Mouse (Mus musculus) cerebellum, adult 2 months (tissue): Measurements from ENCODE around the gene Ak9. TPM values are rescaled to one million over a fixed set of nuclear protein-coding genes. Genes with fewer than 3 reads are reported as not detected.

Experiments
- DNase-seq, 2 experiments: peaks; one replicate each; pipeline ENCODE4 v3.0.0; 2021
- H3K27ac ChIP-seq: fragments of 200-500 bp; 2 replicates; pipeline ENCODE4 v1.5.1; 2012; ENCODE audit warnings: low read length, control low read depth, inconsistent platforms; ENCODE audit not compliant: insufficient read depth
- H3K27me3 ChIP-seq: fragments of 200-500 bp; 2 replicates; pipeline ENCODE4 v1.6.1; 2012; ENCODE audit warnings: inconsistent platforms, mild to moderate bottlenecking, low read length, moderate library complexity; ENCODE audit not compliant: control insufficient read depth, insufficient read depth
- H3K4me1 ChIP-seq: fragments of 200-500 bp; 2 replicates; pipeline ENCODE4 v1.6.1; 2011; ENCODE audit warnings: low read length; ENCODE audit not compliant: control insufficient read depth, insufficient read depth
- H3K4me3 ChIP-seq: fragments of 200-500 bp; replicated peaks from 2 replicates; pipeline ENCODE3; 2011; ENCODE audit warnings: mild to moderate bottlenecking, low read depth, low read length, control low read depth; ENCODE audit not compliant: insufficient read depth
- CTCF ChIP-seq: fragments of 200-500 bp; IDR thresholded peaks from 2 replicates; pipeline ENCODE4 v1.5.1; 2011; ENCODE audit warnings: low read depth, mild to moderate bottlenecking, control low read depth, low read length, moderate library complexity, borderline replicate concordance; ENCODE audit not compliant: insufficient read depth
- POLR2A ChIP-seq: fragments of 200-500 bp; IDR thresholded peaks from 2 replicates; pipeline ENCODE4 v1.6.1; 2011; ENCODE audit warnings: low read length, control low read depth, borderline replicate concordance; ENCODE audit not compliant: insufficient read depth
- WGBS: fragments of 180-500 bp; shearing (Covaris S2); methylation state at CpG from one replicate; pipeline ENCODE4 v1.1.7; 2018; 5-methylcytosine and 5-hydroxymethylcytosine counted together
- polyA plus RNA-seq: library from polyadenylated mRNA; depleted of rRNA; stranded (reverse); fragments of >200 nt; gene quantifications from 2 replicates; pipeline ENCODE4 v1.2.3, GENCODE M21; 2012; rRNA removed

Gene Ak9
- 0.07 and 0.08 TPM in 2 replicates for polyA plus RNA-seq

GRCm38 (mm10) chr10:41303639-41304444 is at the start of gene Ak9:
TSS of gene Ak9 (plus strand) at chr10:41303980.
- DNase-seq: peak; percentile 85 to 87
- H3K4me3 ChIP-seq: peak within 1 kb of the TSS; percentile 90
- under 1% methylated on average over 25 of the region's 25 CpGs for WGBS
- no peak for TF ChIP-seq POLR2A
- peak; percentile 55 for TF ChIP-seq CTCF
- no peaks in the 10 kb centered on the region; the same call in 1 of the 2 replicates for H3K4me1 ChIP-seq
- H3K27me3 ChIP-seq: no peaks in the 10 kb centered on the region
- peak within 1 kb of the TSS; percentile 35; the same call in 1 of the 2 replicates for H3K27ac ChIP-seq

GRCm38 (mm10) chr10:41260243-41261006 is 43.4 kb upstream of the Ak9 start:
- DNase-seq: no peak
- Histone ChIP-seq H3K27ac (no peak overlapping the region), H3K27me3 (no peaks in the 10 kb centered on the region), H3K4me1 (no peaks in the 10 kb centered on the region), H3K4me3 (no peak overlapping the region)
- TF ChIP-seq POLR2A: no peak
- no peak for TF ChIP-seq CTCF
- 79% methylated on average over 8 of the region's 8 CpGs for WGBS

GRCm38 (mm10) chr10:41261218-41261617 is 42.6 kb upstream of the Ak9 start:
- Histone ChIP-seq H3K27me3 (no peaks in the 10 kb centered on the region), H3K4me3 (no peak overlapping the region), H3K27ac (no peak overlapping the region), H3K4me1 (no peaks in the 10 kb centered on the region)
- WGBS: 48% methylated on average over 1 of the region's 1 CpGs
- TF ChIP-seq CTCF: no peak
- TF ChIP-seq POLR2A: no peak
- DNase-seq: no peak

- no peak overlapping the region for H3K4me3 ChIP-seq
- TF ChIP-seq CTCF (no peak), POLR2A (no peak)
- no peaks in the 10 kb centered on the region for H3K4me1 ChIP-seq
- no peak for DNase-seq
- H3K27ac ChIP-seq: no peak overlapping the region
- no peaks in the 10 kb centered on the region for H3K27me3 ChIP-seq
Measured at GRCm38 (mm10) chr10:41261889-41262288, 41.9 kb upstream of the Ak9 start.

- no peak for DNase-seq
- H3K4me1 ChIP-seq: no peaks in the 10 kb centered on the region; the same call in 1 of the 2 replicates
- no peak overlapping the region for H3K4me3 ChIP-seq
- 65% methylated on average over 7 of the region's 7 CpGs for WGBS
- no peak overlapping the region for H3K27ac ChIP-seq
- no peaks in the 10 kb centered on the region for H3K27me3 ChIP-seq
- peak; percentile 48; the same call in 1 of the 2 replicates for TF ChIP-seq CTCF
- TF ChIP-seq POLR2A: no peak
Measured at GRCm38 (mm10) chr10:41271860-41272259, 31.9 kb upstream of the Ak9 start.

GRCm38 (mm10) chr10:41274871-41275270 is 28.9 kb upstream of the Ak9 start:
- no peak overlapping the region for H3K27ac ChIP-seq
- 20% methylated on average over 1 of the region's 1 CpGs for WGBS
- TF ChIP-seq CTCF (no peak), POLR2A (no peak)
- H3K4me1 ChIP-seq: no peaks in the 10 kb centered on the region; the same call in 1 of the 2 replicates
- no peaks in the 10 kb centered on the region for H3K27me3 ChIP-seq
- peak in 1 of 2 experiments; percentile 50 for DNase-seq
- no peak overlapping the region for H3K4me3 ChIP-seq

GRCm38 (mm10) chr10:41278808-41279207 is 25.0 kb upstream of the Ak9 start:
- 100% methylated on average over 1 of the region's 1 CpGs for WGBS
- Histone ChIP-seq H3K27ac (no peak overlapping the region), H3K27me3 (no peaks in the 10 kb centered on the region), H3K4me1 (peaks cover 4% of the 10 kb centered on the region), H3K4me3 (no peak overlapping the region)
- DNase-seq: no peak
- TF ChIP-seq CTCF: no peak

GRCm38 (mm10) chr10:41280177-41280576 is 23.6 kb upstream of the Ak9 start:
- 28% methylated on average over 6 of the region's 6 CpGs for WGBS
- no peak overlapping the region for H3K27ac ChIP-seq
- no peaks in the 10 kb centered on the region for H3K27me3 ChIP-seq
- no peak overlapping the region for H3K4me3 ChIP-seq
- TF ChIP-seq POLR2A (no peak), CTCF (no peak)
- no peak for DNase-seq
- peaks cover 4% of the 10 kb centered on the region; the same call in 1 of the 2 replicates for H3K4me1 ChIP-seq
